Mouse (Mus musculus): Measurements from ENCODE around the gene Sdhaf3.

- no peak for TF ChIP-seq CTCF (conservative IDR thresholded peaks at IDR 0.05; ENCODE audit: low read length)
- TF ChIP-seq POU5F1 (IDR thresholded peaks at IDR 0.05; ENCODE audit: borderline replicate concordance, low read length) = no peak
These were observed 46.2 kb upstream of the Sdhaf3 start for GRCm38 (mm10) chr6:6909586-6909985.

Data from E14TG2a.4 (cell line).